Mouse (Mus musculus) hindbrain, embryonic 14.5 days (tissue): Measurements from ENCODE around the gene Syn3. TPM values are rescaled to one million over a fixed set of nuclear protein-coding genes. Genes with fewer than 3 reads are reported as not detected.
A peak's percentile ranks its signal among the peaks of the same experiment; 100 is the strongest.
"Not testable (repeated sequence)": the region's sequence is repeated elsewhere in the genome, so short reads cannot be mapped to it uniquely, and the experiment has no call there.

ENCODE experiments used
- ATAC-seq: fragments of 200-750 bp; cut with Nextera tagmentation; 2 replicates; pipeline ENCODE4 v1.8.0; 2017; ENCODE audit warnings: moderate number of reproducible peaks, mild to moderate bottlenecking, moderate TSS enrichment, moderate library complexity; ENCODE audit not compliant: low FRiP score
- DNase-seq: peaks from one replicate; pipeline ENCODE4 v3.0.0-alpha.2; 2015; ENCODE audit warnings: low spot score
- H3K27ac ChIP-seq: fragments of 300-500 bp; sonication (generic); 2 replicates; pipeline ENCODE4 v1.5.1; 2014; ENCODE audit warnings: mild to moderate bottlenecking, moderate library complexity
- H3K27me3 ChIP-seq: fragments of 300-500 bp; sonication (generic); 2 replicates; pipeline ENCODE4 v1.6.1; 2014; ENCODE audit warnings: mild to moderate bottlenecking, low read length, mixed read lengths; ENCODE audit not compliant: control insufficient read depth, insufficient read depth
- H3K36me3 ChIP-seq: fragments of 300-500 bp; sonication (generic); replicated peaks from 2 replicates; pipeline ENCODE4 v1.6.1; 2014; ENCODE audit not compliant: control insufficient read depth, insufficient read depth
- H3K4me1 ChIP-seq: fragments of 300-500 bp; sonication (generic); replicated peaks from 2 replicates; pipeline ENCODE4 v1.6.1; 2014; ENCODE audit warnings: antibody characterized with exemption, low read length, mixed read lengths; ENCODE audit not compliant: control insufficient read depth, insufficient read depth
- H3K4me2 ChIP-seq: fragments of 300-500 bp; sonication (generic); replicated peaks from 2 replicates; pipeline ENCODE4 v1.6.1; 2014; ENCODE audit warnings: mild to moderate bottlenecking, moderate library complexity
- H3K4me3 ChIP-seq: fragments of 300-500 bp; sonication (generic); replicated peaks from 2 replicates; pipeline ENCODE4 v1.5.1; 2014; ENCODE audit warnings: mild to moderate bottlenecking, low read length
- H3K9ac ChIP-seq: fragments of 300-500 bp; sonication (generic); 2 replicates; pipeline ENCODE4 v1.6.1; 2014
- H3K9me3 ChIP-seq: fragments of 300-500 bp; sonication (generic); 2 replicates; pipeline ENCODE4 v1.6.1; 2016; ENCODE audit warnings: low read length; ENCODE audit not compliant: control insufficient read depth
- WGBS: fragments of 180-500 bp; shearing (Covaris S2); extraction: QIAGEN DNeasy Blood & Tissue Kit; methylation state at CpG from one replicate; pipeline ENCODE4 v1.1.7; 2014; 5-methylcytosine and 5-hydroxymethylcytosine counted together
- polyA plus RNA-seq: library from polyadenylated mRNA; unstranded; fragments of >200 nt; fragmentation: Nextera tagmentation; extraction: Ambion mirVana; gene quantifications from 2 replicates; pipeline ENCODE4 v1.2.1, GENCODE M21; 2014

The Syn3 gene
- polyA plus RNA-seq: 33.1 and 33.6 TPM in 2 replicates

DNA sequence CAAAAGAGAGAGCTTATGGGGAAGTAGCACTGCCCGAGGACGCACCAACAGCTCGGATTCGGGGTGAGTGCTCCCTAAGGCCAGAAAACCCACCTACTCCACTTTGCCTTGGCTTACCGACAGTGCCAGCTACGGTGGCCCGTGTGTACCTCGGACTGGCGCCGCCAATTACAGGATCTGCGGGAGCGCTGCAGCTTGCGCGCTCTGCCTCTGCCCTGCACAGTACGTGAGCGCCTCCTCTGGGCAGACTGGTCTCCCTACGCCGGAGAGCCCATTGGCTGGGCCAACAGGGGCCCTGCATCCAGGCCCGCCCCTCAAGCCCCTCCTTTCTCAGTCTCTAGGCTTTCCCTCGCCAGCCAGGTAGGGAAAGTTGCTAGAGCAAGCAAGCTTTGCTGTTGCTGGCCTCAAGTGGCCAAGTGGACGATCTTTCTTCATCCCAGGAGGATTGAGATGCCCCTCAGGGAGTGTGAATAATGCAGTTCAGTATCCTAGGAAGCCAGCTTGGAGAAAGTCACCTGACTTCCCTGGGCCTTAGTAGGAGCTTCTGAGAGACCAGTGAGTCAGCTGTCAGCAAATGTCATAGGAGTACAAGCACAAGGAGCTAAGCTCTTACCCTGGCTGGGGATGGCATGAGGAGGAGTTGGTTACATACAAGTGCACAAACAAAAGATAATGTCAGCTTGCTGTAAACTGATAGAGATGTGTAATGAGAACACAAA is at the start of gene Syn3:
Gene Syn3 (minus strand): TSS at position 224 of the 719 bp plus-strand sequence.
- H3K27ac ChIP-seq: peak within 1 kb of the TSS; percentile 74

DNA sequence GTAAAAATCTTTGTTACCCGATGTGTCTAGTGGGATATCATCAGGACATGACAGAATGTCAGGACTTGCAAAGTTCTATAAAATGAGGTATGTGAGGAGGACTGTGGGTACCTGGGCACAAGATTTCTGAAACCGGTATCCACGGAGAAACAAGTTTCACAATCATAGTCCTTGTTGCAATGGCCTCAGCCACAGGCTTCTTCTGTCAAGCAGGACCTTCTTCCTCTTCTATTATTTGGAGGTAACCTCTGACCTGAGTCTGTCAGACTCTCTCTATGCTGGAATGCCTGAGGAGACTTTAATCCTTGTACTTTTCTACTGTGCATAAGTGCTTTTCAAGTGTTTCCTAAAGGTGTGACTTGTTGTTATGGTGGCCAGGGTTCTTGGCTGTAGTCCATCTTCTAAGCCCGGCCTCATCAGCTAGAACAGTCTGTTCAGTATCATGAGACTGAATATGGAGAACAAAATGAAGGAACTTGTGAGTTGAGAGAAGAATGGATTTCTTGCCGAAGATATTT is 27.7 kb upstream of the Syn3 start:
- not testable (repeated sequence) for DNase-seq, H3K9ac ChIP-seq, ATAC-seq, H3K36me3 ChIP-seq, H3K4me1 ChIP-seq, H3K27me3 ChIP-seq, H3K27ac ChIP-seq, H3K4me2 ChIP-seq, H3K4me3 ChIP-seq, H3K9me3 ChIP-seq
- WGBS: 89% methylated on average over 3 of the region's 5 CpGs

More for the DNA sequence above, at the start of gene Syn3:
- WGBS: 1% methylated on average over 21 of the region's 21 CpGs
- H3K9ac ChIP-seq: peak within 1 kb of the TSS; percentile 80
- peak within 1 kb of the TSS; percentile 61 for H3K4me3 ChIP-seq
- no peaks in the 10 kb centered on the region for H3K27me3 ChIP-seq
- H3K9me3 ChIP-seq: no peaks in the 10 kb centered on the region
- no peaks in the 10 kb centered on the region for H3K36me3 ChIP-seq
- peaks cover 19% of the 10 kb centered on the region for H3K4me1 ChIP-seq
- DNase-seq: peak; percentile 91
- peak within 1 kb of the TSS; percentile 87 for H3K4me2 ChIP-seq
- peak; percentile 99 for ATAC-seq

DNA sequence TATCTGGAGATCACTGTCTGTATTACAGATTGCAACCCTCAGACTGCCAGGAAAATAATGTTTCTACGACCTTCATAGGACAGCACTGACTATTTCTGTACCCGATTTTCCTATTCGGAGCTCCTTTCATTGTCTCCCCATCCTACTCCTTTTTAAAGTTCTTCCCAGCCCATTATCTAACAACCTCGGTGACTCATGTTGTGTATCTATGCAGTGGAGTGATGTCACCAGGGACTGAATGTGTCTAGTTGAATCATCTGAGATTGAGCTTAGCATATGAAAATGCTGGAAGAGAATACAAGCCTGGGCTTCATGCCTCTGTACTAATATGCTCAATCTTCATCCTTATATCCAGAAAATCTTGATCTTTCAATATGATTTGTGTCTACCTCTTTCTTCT is 15.1 kb upstream of the Syn3 start:
- Histone ChIP-seq H3K9me3 (peaks cover 10% of the 10 kb centered on the region; the same call in 1 of the 2 replicates), H3K27ac (no peak overlapping the region), H3K9ac (no peak overlapping the region), H3K27me3 (no peaks in the 10 kb centered on the region), H3K36me3 (no peaks in the 10 kb centered on the region), H3K4me2 (no peak overlapping the region), H3K4me1 (no peaks in the 10 kb centered on the region), H3K4me3 (no peak overlapping the region)
- DNase-seq: no peak
- ATAC-seq: no peak
- 94% methylated on average over 4 of the region's 4 CpGs for WGBS

DNA sequence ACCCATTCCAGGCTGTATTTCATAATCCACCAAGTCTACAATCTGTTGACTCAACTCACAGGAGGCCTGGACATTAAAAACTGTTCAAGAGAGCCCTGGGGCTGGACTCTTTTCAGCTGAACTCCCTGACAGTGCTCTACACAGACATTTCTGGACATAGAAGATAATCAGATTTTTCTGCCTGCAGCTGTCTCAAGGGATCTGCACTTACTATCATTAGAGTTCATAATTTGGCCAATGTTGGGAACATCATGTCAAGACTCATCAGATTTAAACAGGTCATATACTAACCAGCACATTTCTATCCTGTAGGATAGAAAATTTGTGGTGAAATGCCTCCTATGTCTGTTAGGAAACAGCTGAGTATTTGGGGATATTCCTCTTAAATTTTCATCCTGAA is 12.2 kb upstream of the Syn3 start:
- Histone ChIP-seq H3K4me3 (no peak overlapping the region), H3K9me3 (peaks cover 10% of the 10 kb centered on the region; the same call in 1 of the 2 replicates), H3K9ac (no peak overlapping the region), H3K27ac (no peak overlapping the region), H3K4me2 (no peak overlapping the region), H3K4me1 (no peaks in the 10 kb centered on the region), H3K36me3 (no peaks in the 10 kb centered on the region), H3K27me3 (no peaks in the 10 kb centered on the region)
- ATAC-seq: no peak
- no peak for DNase-seq

DNA sequence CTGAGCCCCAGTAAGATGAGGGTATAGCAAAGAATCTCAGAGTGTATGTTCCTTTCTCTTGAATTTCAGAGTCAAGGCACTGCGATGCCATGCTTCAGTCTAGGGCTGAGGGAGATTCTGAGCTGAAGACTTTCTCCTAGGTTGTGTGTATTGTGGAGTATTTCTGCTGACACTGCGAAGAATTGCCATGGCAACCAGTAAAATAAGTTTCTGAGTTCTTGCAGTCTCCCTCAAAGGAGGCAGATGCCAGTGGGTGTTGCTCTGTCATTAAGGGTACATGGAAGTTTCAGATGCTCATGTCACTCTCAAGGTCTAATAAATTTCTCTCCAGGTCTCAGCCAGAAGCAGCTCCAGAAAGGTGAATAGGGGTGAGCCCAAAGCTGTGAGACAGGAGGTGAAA is 3.4 kb upstream of the Syn3 start:
- no peaks in the 10 kb centered on the region for H3K9me3 ChIP-seq
- 79% methylated on average over 2 of the region's 2 CpGs for WGBS
- H3K27ac ChIP-seq: no peak overlapping the region
- peaks cover 16% of the 10 kb centered on the region for H3K4me1 ChIP-seq
- no peaks in the 10 kb centered on the region for H3K36me3 ChIP-seq
- ATAC-seq: no peak
- H3K27me3 ChIP-seq: no peaks in the 10 kb centered on the region
- no peak overlapping the region for H3K4me2 ChIP-seq
- DNase-seq: no peak
- H3K9ac ChIP-seq: no peak overlapping the region
- H3K4me3 ChIP-seq: no peak overlapping the region

DNA sequence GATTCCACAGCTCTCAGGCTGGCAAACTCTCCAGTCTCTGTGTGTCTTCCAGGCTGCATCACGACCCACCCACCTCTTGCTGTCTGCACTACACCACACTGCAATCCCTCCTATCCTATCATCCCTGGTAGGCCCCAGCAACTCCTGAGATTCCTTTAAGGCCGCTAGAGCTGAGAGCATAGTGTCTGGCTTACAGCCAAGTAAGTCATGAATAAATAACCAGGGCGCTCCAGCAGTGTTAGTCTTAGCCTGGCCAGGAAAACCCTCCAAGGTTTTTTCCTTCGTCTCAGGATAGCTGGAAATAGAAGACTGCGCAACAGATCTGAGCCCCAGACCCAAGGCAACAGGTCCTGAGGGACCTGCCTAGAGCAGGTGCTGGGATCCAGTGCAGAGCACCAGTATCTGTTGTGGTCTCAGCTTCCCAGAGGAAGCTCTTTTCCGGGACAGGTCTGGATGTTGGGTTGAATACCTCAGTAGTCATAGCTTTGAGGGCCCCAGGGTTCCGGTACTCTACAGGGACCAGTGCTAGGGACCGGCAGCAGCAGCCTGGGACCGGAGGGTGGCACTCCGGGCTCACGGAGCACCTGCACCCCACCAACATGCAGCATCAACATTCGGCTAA is 534 bp downstream of the Syn3 start:
- WGBS: 2% methylated on average over 12 of the region's 12 CpGs
- DNase-seq (peak; percentile 77), ATAC-seq (peak; percentile 82)
- peaks cover 19% of the 10 kb centered on the region for H3K4me1 ChIP-seq
- H3K4me2 ChIP-seq: peak overlapping the region; percentile 87
- H3K27me3 ChIP-seq: no peaks in the 10 kb centered on the region
- peak overlapping the region; percentile 61 for H3K4me3 ChIP-seq
- peak overlapping the region; percentile 74 for H3K27ac ChIP-seq
- H3K36me3 ChIP-seq: no peaks in the 10 kb centered on the region
- H3K9me3 ChIP-seq: no peaks in the 10 kb centered on the region
- H3K9ac ChIP-seq: peak overlapping the region; percentile 80

DNA sequence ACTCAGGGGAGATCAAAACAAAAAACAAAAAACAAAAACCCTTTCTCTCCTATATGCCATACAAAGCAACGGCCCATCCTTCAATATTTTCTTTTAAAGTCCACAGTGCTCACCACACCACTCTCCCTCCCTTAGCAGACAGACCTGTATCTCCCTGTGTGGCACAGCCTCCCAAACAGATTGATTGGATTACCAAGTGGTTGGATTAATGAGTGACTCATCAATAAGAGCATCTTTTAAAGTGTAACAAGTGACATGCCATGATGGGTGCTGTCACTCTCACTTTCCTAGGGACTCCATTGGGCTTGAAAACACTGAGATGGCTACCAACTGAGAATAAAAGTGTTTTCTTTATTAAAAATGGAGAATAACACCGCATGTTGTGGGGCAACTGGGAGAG is 2.8 kb downstream of the Syn3 start:
- no peak overlapping the region for H3K9ac ChIP-seq
- peaks cover 30% of the 10 kb centered on the region for H3K4me1 ChIP-seq
- ATAC-seq (no peak), DNase-seq (no peak)
- no peak overlapping the region for H3K4me3 ChIP-seq
- no peak overlapping the region for H3K4me2 ChIP-seq
- H3K9me3 ChIP-seq: no peaks in the 10 kb centered on the region
- no peak overlapping the region for H3K27ac ChIP-seq
- no peaks in the 10 kb centered on the region for H3K27me3 ChIP-seq
- no peaks in the 10 kb centered on the region for H3K36me3 ChIP-seq
- WGBS: 80% methylated on average over 2 of the region's 2 CpGs

DNA sequence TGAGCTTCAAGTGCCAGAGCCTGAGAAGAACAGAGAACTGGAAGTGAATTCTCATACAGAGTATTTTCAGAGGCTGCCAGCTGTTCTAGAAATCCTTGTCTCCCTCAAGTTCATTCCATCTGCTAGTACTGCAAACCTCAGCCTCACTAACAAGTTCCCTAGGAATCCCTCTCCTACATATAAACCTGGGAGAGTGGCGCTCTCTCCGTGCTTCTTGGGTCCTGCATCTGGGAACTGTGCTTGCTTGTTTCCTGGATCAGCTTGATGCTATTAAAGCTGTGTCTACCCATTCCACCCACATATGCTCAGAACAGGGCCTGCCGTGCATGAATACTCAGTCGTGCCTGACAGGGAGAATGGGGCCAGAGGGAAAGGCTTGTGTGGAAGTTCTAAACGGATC is 5.6 kb downstream of the Syn3 start:
- WGBS: 75% methylated on average over 5 of the region's 5 CpGs
- H3K9me3 ChIP-seq: no peaks in the 10 kb centered on the region
- H3K4me3 ChIP-seq: no peak overlapping the region
- H3K27ac ChIP-seq: no peak overlapping the region
- DNase-seq (no peak), ATAC-seq (no peak)
- no peaks in the 10 kb centered on the region for H3K27me3 ChIP-seq
- peaks cover 42% of the 10 kb centered on the region for H3K4me1 ChIP-seq
- H3K36me3 ChIP-seq: no peaks in the 10 kb centered on the region
- H3K4me2 ChIP-seq: no peak overlapping the region
- H3K9ac ChIP-seq: no peak overlapping the region

DNA sequence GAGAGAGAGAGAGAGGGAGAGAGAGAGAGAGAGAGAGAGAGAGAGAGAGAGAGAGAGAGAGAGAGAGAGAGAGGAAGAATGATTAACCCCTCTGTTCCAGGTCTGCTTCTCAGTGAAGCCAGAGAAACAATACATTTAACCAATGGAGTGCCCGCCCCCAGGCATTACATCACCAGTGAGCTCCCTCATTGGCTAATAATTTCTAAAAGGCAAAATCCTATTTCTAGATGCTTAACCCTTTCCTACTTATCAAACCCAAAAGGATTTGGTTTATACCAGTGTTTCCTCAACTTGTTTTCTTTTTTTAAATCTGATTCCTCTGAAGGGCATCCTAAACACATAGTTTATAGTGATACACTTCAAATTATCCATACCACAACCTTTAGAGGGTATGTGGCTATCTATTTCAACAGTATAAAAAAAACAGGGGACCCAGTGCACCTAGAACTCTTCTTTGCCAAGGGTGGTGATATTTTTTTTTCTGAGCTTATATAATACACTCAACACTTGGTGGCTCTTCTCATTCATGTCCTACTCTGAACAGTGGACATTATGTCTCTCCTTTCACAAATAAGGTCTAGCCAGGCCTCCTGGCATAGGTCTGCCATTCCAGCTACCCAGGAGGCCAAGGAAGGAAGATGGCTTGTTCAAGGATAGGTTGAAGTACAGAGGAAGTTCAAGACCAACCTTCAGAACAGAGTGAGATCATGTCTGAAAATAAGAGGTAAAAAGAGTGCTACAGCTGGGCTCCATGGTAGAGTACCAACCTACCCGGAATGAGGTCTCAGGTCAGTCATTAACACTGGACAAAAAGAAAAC is 6.4 kb downstream of the Syn3 start:
- no peaks in the 10 kb centered on the region for H3K36me3 ChIP-seq
- H3K9ac ChIP-seq: peak overlapping the region; percentile 88
- peak; percentile 82 for DNase-seq
- H3K9me3 ChIP-seq: no peaks in the 10 kb centered on the region
- 49% methylated on average over 2 of the region's 2 CpGs for WGBS
- ATAC-seq: peak; percentile 91
- peak overlapping the region; percentile 71 for H3K4me2 ChIP-seq
- H3K4me1 ChIP-seq: peaks cover 35% of the 10 kb centered on the region
- H3K4me3 ChIP-seq: peak overlapping the region; percentile 47
- peak overlapping the region; percentile 89 for H3K27ac ChIP-seq
- H3K27me3 ChIP-seq: no peaks in the 10 kb centered on the region
